Mouse (Mus musculus): ENCODE measurements around the gene Zp3r. TPM values are rescaled to one million over a fixed set of nuclear protein-coding genes. Genes with fewer than 3 reads are reported as not detected.

Gene Zp3r
- not detected in 2 replicates for polyA plus RNA-seq (2012; rRNA removed)

DNA sequence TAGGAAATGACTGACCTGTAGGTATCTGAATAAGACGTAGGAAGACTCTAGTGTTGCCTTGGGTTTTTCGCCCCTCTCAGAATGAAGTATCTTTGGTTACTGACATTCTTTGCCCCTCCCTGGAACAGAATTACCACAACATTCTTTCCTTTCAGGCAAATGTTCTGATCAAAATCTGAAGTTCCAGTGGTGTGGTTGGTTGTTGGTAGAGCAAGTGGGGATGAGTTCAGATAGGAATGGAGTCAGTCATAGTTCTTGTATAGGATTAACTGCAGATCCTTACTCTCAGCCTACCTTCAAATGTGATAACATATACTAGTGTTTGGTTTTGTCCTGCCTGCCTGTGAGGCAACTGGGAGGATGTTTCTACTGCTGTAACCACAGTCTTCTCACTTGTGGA, at the start of gene Zp3r:
Gene Zp3r, minus strand, starts transcription at position 101 of the 400 bp plus-strand sequence.

DNA sequence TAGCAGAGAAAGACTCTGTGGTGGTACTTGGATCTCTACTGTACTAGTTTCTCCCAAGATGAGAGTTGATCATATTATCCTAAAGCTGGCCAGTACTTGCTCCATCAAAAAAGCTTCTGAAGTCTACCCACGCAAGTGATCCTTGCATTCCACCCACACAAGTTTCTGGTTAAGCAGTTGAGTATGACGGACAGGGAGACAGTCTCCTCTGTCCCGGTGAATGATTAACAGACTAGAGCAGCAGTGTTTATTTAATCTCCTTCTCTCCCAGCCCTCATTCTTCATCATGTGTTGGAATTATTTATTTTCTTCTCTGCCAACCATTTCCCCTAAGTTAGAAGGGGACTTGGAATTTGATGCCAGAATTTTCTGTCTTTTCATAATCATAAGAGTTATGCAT, 32.0 kb upstream of the Zp3r start, which contains the start of gene C4bp:
Gene C4bp, minus strand, starts transcription at position 179 of the 400 bp plus-strand sequence.

Other genes starting within 250 kb of the Zp3r start
- gene Cd55b, start 206.6 kb downstream of the Zp3r start, polyA plus RNA-seq (2012; rRNA removed): 0.02 and 0.05 TPM in 2 replicates
- 13.7 and 18.8 TPM in 2 replicates for gene Cd55, start 166.9 kb downstream of the Zp3r start, polyA plus RNA-seq (2012; rRNA removed)
- gene C4bp, start 32.0 kb upstream of the Zp3r start, polyA plus RNA-seq (2012; rRNA removed): 4.4 and 8.9 TPM in 2 replicates
- gene Gm29427, start 86.2 kb upstream of the Zp3r start, polyA plus RNA-seq (2012; rRNA removed): 0.01 TPM in 1 of 2 replicates, not detected in the other
- 3.5 and 3.6 TPM in 2 replicates for gene Yod1, start 87.7 kb upstream of the Zp3r start, polyA plus RNA-seq (2012; rRNA removed)
- 5.3 and 6.0 TPM in 2 replicates for gene Pfkfb2, start 99.6 kb upstream of the Zp3r start, polyA plus RNA-seq (2012; rRNA removed)
- 1.4 and 1.5 TPM in 2 replicates for gene AA986860, start 102.4 kb upstream of the Zp3r start, polyA plus RNA-seq (2012; rRNA removed)
- gene Fcamr, start 171.3 kb upstream of the Zp3r start, polyA plus RNA-seq (2012; rRNA removed): 0.02 and 0.04 TPM in 2 replicates
- 1.0 and 1.1 TPM in 2 replicates for gene Pigr, start 197.1 kb upstream of the Zp3r start, polyA plus RNA-seq (2012; rRNA removed)
- 0.11 TPM in 1 of 2 replicates, not detected in the other for gene Fcmr, start 236.0 kb upstream of the Zp3r start, polyA plus RNA-seq (2012; rRNA removed)